Mouse (Mus musculus) embryonic facial prominence, embryonic 14.5 days (tissue): ENCODE measurements around the gene Suclg1. TPM values are rescaled to one million over a fixed set of nuclear protein-coding genes. Genes with fewer than 3 reads are reported as not detected.

ENCODE experiments used
- ATAC-seq: fragments of 200-750 bp; cut with Nextera tagmentation; 2 replicates; pipeline ENCODE4 v1.8.0; 2017; ENCODE audit warnings: low read depth, moderate number of reproducible peaks, moderate TSS enrichment
- DNase-seq: peaks from one replicate; pipeline ENCODE4 v3.0.0-alpha.2; 2015; ENCODE audit warnings: low spot score
- H3K27ac ChIP-seq: fragments of 300-500 bp; sonication (generic); replicated peaks from 2 replicates; pipeline ENCODE4 v1.5.1; 2014; ENCODE audit warnings: low read depth, mild to moderate bottlenecking, low read length, moderate library complexity
- H3K27me3 ChIP-seq: fragments of 300-500 bp; sonication (generic); replicated peaks from 2 replicates; pipeline ENCODE4 v1.6.1; 2014; ENCODE audit warnings: low read length; ENCODE audit not compliant: control insufficient read depth, insufficient read depth
- H3K36me3 ChIP-seq: fragments of 300-500 bp; sonication (generic); 2 replicates; pipeline ENCODE4 v1.6.1; 2014; ENCODE audit warnings: low read length, mixed read lengths; ENCODE audit not compliant: control insufficient read depth, insufficient read depth
- H3K4me1 ChIP-seq: fragments of 300-500 bp; sonication (generic); 2 replicates; pipeline ENCODE4 v1.6.1; 2014; ENCODE audit warnings: antibody characterized with exemption, low read length; ENCODE audit not compliant: control insufficient read depth, insufficient read depth
- H3K4me2 ChIP-seq: fragments of 300-500 bp; sonication (generic); 2 replicates; pipeline ENCODE4 v1.6.1; 2014; ENCODE audit warnings: low read depth, mild to moderate bottlenecking, low read length, moderate library complexity, mixed read lengths
- H3K4me3 ChIP-seq: fragments of 300-500 bp; sonication (generic); 2 replicates; pipeline ENCODE4 v1.5.1; 2014; ENCODE audit warnings: low read depth, mild to moderate bottlenecking, low read length
- H3K9ac ChIP-seq: fragments of 300-500 bp; sonication (generic); 2 replicates; pipeline ENCODE4 v1.6.1; 2014; ENCODE audit warnings: low read depth, mild to moderate bottlenecking, low read length, moderate library complexity, mixed read lengths
- H3K9me3 ChIP-seq: fragments of 300-500 bp; sonication (generic); 2 replicates; pipeline ENCODE4 v1.6.1; 2016; ENCODE audit warnings: low read length; ENCODE audit not compliant: control insufficient read depth
- WGBS: fragments of 180-500 bp; shearing (Covaris S2); extraction: QIAGEN DNeasy Blood & Tissue Kit; methylation state at CpG from one replicate; pipeline ENCODE4 v1.1.7; 2014; 5-methylcytosine and 5-hydroxymethylcytosine counted together
- polyA plus RNA-seq: library from polyadenylated mRNA; unstranded; fragments of >200 nt; fragmentation: Nextera tagmentation; extraction: Ambion mirVana; gene quantifications from 2 replicates; pipeline ENCODE4 v1.2.1, GENCODE M21; 2014

Suclg1 gene
- polyA plus RNA-seq, 1 experiment from 2014 or later, result 167 TPM

DNA sequence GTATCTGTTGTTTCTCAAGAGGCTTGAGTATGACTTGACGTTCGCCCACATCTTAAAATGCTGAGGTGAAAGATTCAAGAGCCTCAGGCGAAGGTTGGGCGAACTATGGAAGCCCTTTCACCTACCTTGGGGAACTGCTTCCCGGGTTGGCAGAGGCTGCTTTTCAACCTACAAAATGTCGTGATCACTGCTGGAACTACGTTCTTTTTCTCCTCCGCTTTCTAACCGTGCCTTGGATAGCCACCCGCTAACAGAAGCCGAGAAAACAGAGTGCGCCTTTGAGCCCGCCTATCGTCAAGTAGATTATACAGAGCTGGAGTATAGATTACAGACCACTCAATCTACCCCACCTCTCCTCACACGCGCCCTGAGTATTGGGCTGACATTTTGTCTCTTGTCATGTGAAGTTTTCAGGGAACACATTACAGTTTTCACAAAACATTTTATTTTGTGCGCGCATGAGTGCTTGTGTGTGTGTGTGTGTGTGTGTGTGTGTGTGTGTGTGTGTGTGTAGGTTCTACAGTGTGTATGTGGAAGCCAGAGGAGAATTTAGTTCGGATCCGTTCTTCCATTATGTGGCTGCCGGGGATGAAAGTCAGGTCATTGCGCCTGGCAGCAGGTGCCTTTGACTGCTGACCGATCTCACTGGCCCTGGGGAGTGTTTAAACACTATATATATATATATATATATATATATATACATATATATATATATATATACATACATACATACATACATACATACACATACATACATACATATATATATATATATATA is 26.0 kb upstream of the Suclg1 start:
- peak overlapping the region; percentile 29 for H3K4me3 ChIP-seq
- H3K27me3 ChIP-seq, result no peaks in the 10 kb centered on the region
- H3K36me3 ChIP-seq, result no peaks in the 10 kb centered on the region
- H3K4me1 ChIP-seq, result peaks cover 8% of the 10 kb centered on the region
- peak; percentile 58 for ATAC-seq
- no peak overlapping the region; the same call in 1 of the 2 replicates for H3K27ac ChIP-seq
- peak overlapping the region; percentile 56 for H3K4me2 ChIP-seq
- H3K9ac ChIP-seq, result no peak overlapping the region
- 30% methylated on average over 23 of the region's 23 CpGs for whole genome bisulfite sequencing
- no peaks in the 10 kb centered on the region for H3K9me3 ChIP-seq
- peak; percentile 32 for DNase-seq

DNA sequence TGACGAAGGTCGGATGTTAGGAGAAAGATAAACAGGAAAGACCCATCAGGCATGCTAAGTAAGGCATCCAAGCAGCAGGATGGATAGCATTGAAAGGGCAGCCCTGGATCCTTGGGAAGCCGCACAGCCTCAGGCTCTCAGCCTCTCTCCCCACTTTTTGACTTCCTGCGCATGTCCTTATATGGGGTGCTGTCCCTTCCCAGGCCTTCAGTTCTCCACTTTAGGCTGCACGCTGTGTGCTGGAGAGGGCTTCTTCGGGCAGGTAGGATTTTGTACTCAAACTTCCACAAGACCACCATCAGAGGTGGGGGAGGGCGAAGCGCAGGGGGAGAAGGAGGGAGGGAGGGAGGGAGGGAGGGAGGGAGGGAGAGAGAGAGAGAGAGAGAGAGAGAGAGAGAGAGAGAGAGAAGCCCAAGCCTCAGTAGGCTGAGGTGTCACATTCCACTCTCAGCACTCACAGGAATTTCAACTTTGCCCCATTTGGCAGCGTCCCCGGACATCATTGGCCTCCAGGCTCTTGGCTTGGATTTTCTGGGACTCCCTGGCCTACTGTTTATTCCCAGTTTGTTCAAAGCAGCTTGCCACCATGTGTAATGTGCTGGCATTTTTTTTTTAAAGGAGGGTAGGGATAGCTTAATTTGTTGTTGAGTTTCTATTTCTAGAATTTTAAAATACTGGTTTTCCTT is 25.2 kb upstream of the Suclg1 start:
- H3K9ac ChIP-seq, result no peak overlapping the region
- no peaks in the 10 kb centered on the region for H3K27me3 ChIP-seq
- H3K27ac ChIP-seq, result no peak overlapping the region; the same call in 1 of the 2 replicates

DNA sequence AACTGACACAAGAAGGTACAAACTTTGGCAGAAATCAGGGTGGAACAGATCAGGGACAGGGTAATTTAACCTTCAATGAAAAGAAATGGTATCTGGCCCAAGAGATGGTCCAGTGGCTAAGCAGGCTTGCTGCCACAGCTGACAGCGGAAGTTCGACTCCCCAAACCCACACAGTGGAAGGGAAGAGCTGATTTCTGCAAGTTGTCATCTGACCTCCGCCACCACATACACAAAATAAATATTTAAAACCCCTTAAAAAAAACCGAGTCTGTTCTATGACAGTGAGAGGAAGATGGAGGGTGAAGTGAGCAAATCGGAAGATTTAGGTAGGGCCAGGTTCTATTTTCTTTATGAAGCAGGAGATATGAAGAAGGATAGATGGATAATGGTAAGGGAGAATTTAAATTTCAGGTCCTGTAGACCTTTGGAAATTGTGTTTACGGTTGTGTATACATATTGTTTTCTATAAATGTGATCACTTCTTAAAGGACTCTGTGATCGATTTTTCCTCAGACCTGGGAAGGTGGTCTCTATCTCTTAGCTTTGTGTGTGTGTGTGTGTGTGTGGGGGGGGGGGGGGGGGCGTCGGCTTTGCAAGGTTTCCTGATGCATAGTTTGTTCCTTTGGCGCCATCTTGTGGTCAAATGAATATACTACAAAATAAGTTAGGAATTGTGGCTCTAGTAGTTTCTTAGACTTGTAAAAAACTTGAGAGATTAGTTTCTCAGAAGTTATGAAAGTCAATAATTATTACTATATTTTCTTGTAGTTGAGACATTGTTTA is 20.6 kb upstream of the Suclg1 start:
- DNase-seq, result peak; percentile 75
- Histone ChIP-seq H3K9ac (no peak overlapping the region), H3K4me1 (peaks cover 13% of the 10 kb centered on the region), H3K27me3 (no peaks in the 10 kb centered on the region), H3K4me3 (no peak overlapping the region), H3K36me3 (no peaks in the 10 kb centered on the region), H3K9me3 (no peaks in the 10 kb centered on the region), H3K4me2 (no peak overlapping the region), H3K27ac (no peak overlapping the region)
- no peak for ATAC-seq
- 35% methylated on average over 10 of the region's 10 CpGs for WGBS

More for the DNA sequence above, 25.2 kb upstream of the Suclg1 start:
- 7% methylated on average over 8 of the region's 10 CpGs for WGBS
- Histone ChIP-seq H3K4me1 (peaks cover 8% of the 10 kb centered on the region), H3K4me3 (no peak overlapping the region), H3K36me3 (no peaks in the 10 kb centered on the region), H3K4me2 (peak overlapping the region; percentile 36), H3K9me3 (no peaks in the 10 kb centered on the region)
- ATAC-seq (peak; percentile 42; the same call in 1 of the 2 replicates), DNase-seq (peak; percentile 91)

DNA sequence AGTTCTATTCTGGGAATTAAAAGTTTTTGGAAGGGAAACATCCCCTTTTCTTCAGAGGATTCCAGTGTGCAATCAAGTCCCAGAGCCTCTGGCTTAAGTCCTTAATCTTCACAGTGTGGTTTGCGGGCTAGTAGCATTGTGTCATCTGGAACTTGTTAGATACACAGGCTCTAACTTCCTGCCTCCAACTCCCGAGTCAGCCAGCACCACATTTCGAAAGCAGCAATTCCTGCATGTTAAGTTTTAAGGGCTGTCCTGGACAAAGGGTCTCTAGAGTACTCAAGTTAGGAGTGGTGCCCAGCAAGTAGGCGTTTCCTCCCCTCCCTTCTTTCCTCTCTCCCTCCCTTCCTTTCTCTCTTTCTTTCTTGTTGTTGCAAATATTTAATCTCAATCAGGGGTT is 19.8 kb upstream of the Suclg1 start:
- Histone ChIP-seq H3K36me3 (no peaks in the 10 kb centered on the region), H3K4me1 (peaks cover 7% of the 10 kb centered on the region), H3K4me2 (peak overlapping the region; percentile 5; the same call in 1 of the 2 replicates), H3K4me3 (no peak overlapping the region), H3K27ac (peak overlapping the region; percentile 72), H3K27me3 (no peaks in the 10 kb centered on the region), H3K9me3 (no peaks in the 10 kb centered on the region), H3K9ac (no peak overlapping the region)
- DNase-seq, result peak; percentile 93
- peak; percentile 89 for ATAC-seq
- 7% methylated on average over 4 of the region's 4 CpGs for WGBS

DNA sequence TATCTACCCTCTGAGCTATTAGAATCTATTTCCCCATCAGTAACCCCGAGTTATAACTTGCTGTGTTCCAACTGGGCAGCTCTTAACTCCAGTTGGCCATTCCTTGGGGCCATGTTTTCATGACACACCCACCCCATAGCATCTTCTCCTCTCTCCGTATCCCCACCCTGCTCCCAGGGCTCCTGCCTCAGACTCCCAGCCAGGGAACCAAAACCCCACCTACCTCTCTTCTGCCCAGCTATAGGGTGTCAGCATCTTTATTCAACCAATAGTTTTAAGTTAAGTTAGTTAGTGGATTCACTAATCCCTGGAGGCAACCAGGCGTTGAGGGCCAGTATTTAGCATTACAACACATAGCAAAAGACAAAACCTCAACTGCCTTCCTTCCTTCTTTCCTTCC is 19.3 kb upstream of the Suclg1 start:
- 48% methylated on average over 3 of the region's 3 CpGs for WGBS
- ATAC-seq (no peak), DNase-seq (no peak)
- peaks cover 4% of the 10 kb centered on the region for H3K4me1 ChIP-seq
- H3K9me3 ChIP-seq, result no peaks in the 10 kb centered on the region
- H3K9ac ChIP-seq, result no peak overlapping the region
- no peaks in the 10 kb centered on the region for H3K27me3 ChIP-seq
- H3K27ac ChIP-seq, result peak overlapping the region; percentile 72
- no peaks in the 10 kb centered on the region for H3K36me3 ChIP-seq
- H3K4me2 ChIP-seq, result peak overlapping the region; percentile 5; the same call in 1 of the 2 replicates
- no peak overlapping the region for H3K4me3 ChIP-seq

DNA sequence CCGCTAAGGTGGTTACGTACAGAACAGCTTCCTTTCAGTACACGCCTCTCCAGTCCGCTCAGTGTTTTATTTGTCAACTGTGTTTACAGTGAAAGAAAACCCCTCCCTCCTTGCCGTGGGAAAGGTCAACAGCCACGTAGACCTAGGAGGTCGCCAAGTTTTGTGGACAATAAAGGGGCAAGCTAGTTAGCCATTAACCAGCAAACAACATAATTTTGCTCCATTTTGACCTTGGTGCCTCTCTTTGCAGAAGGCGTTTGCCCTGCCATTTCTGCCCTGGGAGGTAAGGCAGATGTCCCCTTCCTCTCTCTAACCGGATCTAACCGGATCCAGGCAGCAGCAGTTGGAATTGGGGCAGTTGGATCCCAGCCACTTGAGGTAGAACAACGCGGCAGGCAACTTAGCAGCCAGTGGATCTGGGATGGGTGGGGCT is 16.0 kb upstream of the Suclg1 start:
- 84% methylated on average over 12 of the region's 12 CpGs for WGBS
- no peak for DNase-seq
- H3K36me3 ChIP-seq, result no peaks in the 10 kb centered on the region
- H3K27me3 ChIP-seq, result no peaks in the 10 kb centered on the region
- H3K9me3 ChIP-seq, result peaks cover 2% of the 10 kb centered on the region; the same call in 1 of the 2 replicates
- H3K4me1 ChIP-seq, result peaks cover 7% of the 10 kb centered on the region
- H3K4me2 ChIP-seq, result no peak overlapping the region
- no peak overlapping the region for H3K27ac ChIP-seq
- no peak overlapping the region for H3K4me3 ChIP-seq
- no peak overlapping the region for H3K9ac ChIP-seq
- ATAC-seq, result no peak

DNA sequence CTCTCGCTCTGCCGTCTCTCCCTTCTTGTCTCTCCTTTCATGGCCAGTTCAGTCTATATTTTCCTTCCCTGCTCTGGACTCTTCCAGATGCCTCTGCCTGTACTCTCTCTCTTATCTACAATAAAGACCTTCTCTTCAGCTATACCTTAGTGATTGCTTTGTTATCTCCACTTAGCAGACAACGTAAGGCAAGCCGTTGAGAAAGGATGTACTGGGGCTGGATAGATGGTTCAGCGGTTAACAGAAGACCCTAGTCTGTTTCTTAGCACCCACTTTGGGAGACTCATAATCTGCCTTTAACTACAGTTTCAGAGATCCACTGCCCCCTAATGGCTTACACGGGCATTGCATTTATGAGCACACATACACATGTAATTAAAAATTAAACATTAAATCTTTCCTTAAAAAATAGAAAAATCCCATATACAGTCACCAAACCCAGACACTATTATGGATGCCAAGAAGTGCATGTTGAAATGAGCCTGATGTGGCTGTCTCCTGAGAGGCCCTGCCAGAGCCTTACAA is 14.9 kb upstream of the Suclg1 start:
- H3K9ac ChIP-seq, result no peak overlapping the region
- WGBS, result 92% methylated on average over 6 of the region's 6 CpGs
- H3K4me1 ChIP-seq, result peaks cover 7% of the 10 kb centered on the region
- ATAC-seq (no peak), DNase-seq (no peak)
- no peaks in the 10 kb centered on the region for H3K36me3 ChIP-seq
- H3K4me2 ChIP-seq, result no peak overlapping the region
- no peaks in the 10 kb centered on the region for H3K27me3 ChIP-seq
- no peak overlapping the region for H3K4me3 ChIP-seq
- peaks cover 5% of the 10 kb centered on the region; the same call in 1 of the 2 replicates for H3K9me3 ChIP-seq
- no peak overlapping the region for H3K27ac ChIP-seq

DNA sequence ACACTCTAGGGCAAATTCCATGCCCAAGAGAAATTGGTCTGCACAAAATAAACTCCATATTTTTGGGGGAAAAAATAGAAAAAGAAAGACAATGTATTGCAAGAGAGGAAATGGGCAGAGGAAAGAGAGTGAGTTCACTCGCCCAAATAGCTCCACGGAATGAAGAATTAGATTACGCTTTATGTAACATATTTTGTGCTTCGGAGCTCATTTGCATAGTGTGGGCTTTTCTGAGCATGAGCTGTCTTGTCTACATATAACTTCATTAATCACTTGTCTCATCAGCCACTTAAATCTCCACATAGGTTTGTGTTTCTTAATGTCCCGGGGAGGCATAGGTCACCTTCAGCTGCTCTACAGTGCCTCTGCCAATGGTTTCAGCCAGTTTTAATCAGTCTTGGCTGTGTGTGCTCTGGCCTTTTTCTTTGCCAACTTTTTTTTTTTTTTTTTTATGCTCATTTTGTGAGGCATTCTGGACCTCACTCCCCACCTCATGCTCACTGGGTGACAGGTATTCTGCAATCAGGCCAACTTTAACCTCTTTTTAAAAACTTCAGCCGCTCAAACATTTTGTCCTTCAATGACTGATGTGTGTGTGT is 13.8 kb upstream of the Suclg1 start:
- peaks cover 5% of the 10 kb centered on the region; the same call in 1 of the 2 replicates for H3K9me3 ChIP-seq
- no peaks in the 10 kb centered on the region for H3K27me3 ChIP-seq
- no peak overlapping the region for H3K4me2 ChIP-seq
- ATAC-seq, result no peak
- no peak for DNase-seq
- 0 out of 2 replicates have a peak, but pooled peaks cover 3% of the 10 kb centered on the region for H3K4me1 ChIP-seq
- WGBS, result 72% methylated on average over 6 of the region's 6 CpGs
- no peak overlapping the region for H3K9ac ChIP-seq
- H3K27ac ChIP-seq, result no peak overlapping the region
- H3K36me3 ChIP-seq, result no peaks in the 10 kb centered on the region
- no peak overlapping the region for H3K4me3 ChIP-seq
